Mouse (Mus musculus): ENCODE results near the gene 2310003L06Rik. TPM values are rescaled to one million over a fixed set of nuclear protein-coding genes. Genes with fewer than 3 reads are reported as not detected.

Gene 2310003L06Rik
- not detected in 2 replicates for polyA plus RNA-seq (2015; fragmentation: Nextera tagmentation; extraction: Ambion mirVana)

DNA sequence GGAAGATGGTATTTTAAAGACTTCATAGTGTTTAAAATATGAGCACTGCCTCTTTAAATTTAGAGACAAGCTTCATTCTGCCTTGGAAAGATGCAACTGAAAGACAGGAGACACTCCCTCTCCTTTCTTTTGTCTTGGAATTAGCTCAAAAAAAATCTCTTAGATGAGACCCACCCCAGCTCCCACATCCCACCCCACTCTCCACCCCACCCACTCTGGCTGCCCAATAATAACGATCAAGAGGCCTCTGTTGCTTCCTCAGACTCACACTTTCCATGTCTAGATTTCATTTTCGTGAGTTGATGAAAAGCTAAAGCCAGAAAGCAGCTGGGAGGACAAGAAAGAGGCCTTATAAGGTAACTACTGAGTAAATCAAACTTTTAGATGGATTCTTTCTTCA, at the start of gene 2310003L06Rik, which contains the start of gene Gm28434:
TSS of gene 2310003L06Rik (plus strand) at position 259 of the 400 bp plus-strand sequence.
TSS of gene Gm28434 (plus strand) at position 317 of the 400 bp plus-strand sequence.

GRCm38 (mm10) chr5:87925372-87925771, 43.9 kb upstream of the 2310003L06Rik start, which contains the start of gene Csn3:
Csn3 (plus strand) TSS chr5:87925579.

DNA sequence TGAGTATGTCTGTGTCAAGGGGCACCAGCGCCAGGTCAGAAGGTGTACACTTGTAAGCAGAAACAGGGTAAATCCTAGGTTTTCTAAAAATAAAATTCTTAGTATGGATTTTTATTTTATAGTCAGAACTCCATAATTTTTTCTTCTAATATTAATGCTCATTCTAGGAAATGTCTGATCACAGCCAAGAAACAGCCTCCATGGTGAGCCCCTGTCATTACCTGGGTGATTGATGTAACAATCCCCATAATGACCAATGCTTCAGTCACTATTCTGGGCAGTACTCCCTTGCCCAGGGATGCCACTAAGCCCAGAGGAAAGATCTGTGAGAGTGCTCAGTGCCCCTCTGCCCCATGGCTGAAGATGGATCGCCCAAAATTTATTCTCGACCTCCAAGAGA, 9.9 kb downstream of the 2310003L06Rik start, which contains the start of gene Cabs1:
TSS of gene Cabs1 (plus strand) at position 301 of the 400 bp plus-strand sequence.

DNA sequence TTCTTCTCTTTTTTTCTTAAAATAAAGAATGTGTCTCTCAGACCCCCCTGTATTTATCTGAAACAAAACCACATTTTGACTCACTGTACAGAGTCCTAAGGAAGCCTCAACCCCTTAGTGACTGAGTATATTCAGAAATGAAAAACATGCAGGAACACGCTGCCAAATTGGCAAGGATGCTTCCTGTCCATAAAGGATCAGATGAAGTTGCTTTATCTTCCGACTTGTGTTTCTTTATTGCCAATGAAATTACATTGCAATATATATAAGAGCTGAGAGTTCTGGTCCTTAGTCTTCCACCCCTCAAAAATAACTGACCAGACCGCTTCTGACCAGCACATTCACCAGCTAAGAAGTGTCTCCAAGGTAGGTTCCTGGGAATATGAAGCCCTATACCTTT, 33.0 kb downstream of the 2310003L06Rik start, which contains the start of gene Smr3a:
TSS of gene Smr3a (plus strand) at position 301 of the 400 bp plus-strand sequence.

Other genes starting within 250 kb of the 2310003L06Rik start
- gene Csn1s2a, start 194.9 kb upstream of the 2310003L06Rik start, polyA plus RNA-seq (2015; fragmentation: Nextera tagmentation; extraction: Ambion mirVana) = not detected in 2 replicates
- not detected in 2 replicates for gene Csn1s2b, start 161.4 kb upstream of the 2310003L06Rik start, polyA plus RNA-seq (2015; fragmentation: Nextera tagmentation; extraction: Ambion mirVana)
- gene Prr27, start 143.8 kb upstream of the 2310003L06Rik start, polyA plus RNA-seq (2015; fragmentation: Nextera tagmentation; extraction: Ambion mirVana) = not detected in 2 replicates
- gene Odam, start 84.4 kb upstream of the 2310003L06Rik start, polyA plus RNA-seq (2015; fragmentation: Nextera tagmentation; extraction: Ambion mirVana) = not detected in 2 replicates
- gene Csn3, start 43.9 kb upstream of the 2310003L06Rik start, polyA plus RNA-seq (2015; fragmentation: Nextera tagmentation; extraction: Ambion mirVana) = not detected in 2 replicates
- gene Gm28434, start 58 bp downstream of the 2310003L06Rik start, polyA plus RNA-seq (2015; fragmentation: Nextera tagmentation; extraction: Ambion mirVana) = not detected in 2 replicates
- not detected in 2 replicates for gene Cabs1, start 10.0 kb downstream of the 2310003L06Rik start, polyA plus RNA-seq (2015; fragmentation: Nextera tagmentation; extraction: Ambion mirVana)
- gene Smr3a, start 33.1 kb downstream of the 2310003L06Rik start, polyA plus RNA-seq (2015; fragmentation: Nextera tagmentation; extraction: Ambion mirVana) = not detected in 2 replicates
- not detected in 2 replicates for gene Smr2, start 117.1 kb downstream of the 2310003L06Rik start, polyA plus RNA-seq (2015; fragmentation: Nextera tagmentation; extraction: Ambion mirVana)
- not detected in 2 replicates for gene Gm11116, start 142.1 kb downstream of the 2310003L06Rik start, polyA plus RNA-seq (2015; fragmentation: Nextera tagmentation; extraction: Ambion mirVana)
- not detected in 2 replicates for gene Gm11115, start 184.6 kb downstream of the 2310003L06Rik start, polyA plus RNA-seq (2015; fragmentation: Nextera tagmentation; extraction: Ambion mirVana)

Data from urinary bladder, postnatal 0 days (tissue).